Mouse (Mus musculus) limb, embryonic 12.5 days (tissue): ENCODE measurements at regions not wholly inside any gene's neighbourhood (a gene's known extent, or its start where the extent isn't known, plus 50 kb on each side); places are given as distances from the start of the nearest gene placed in this dataset.

Experiments used
- ATAC-seq: fragments of 200-750 bp; cut with Nextera tagmentation; 2 replicates; pipeline ENCODE4 v1.8.0; 2017; ENCODE audit warnings: low read depth, moderate TSS enrichment; ENCODE audit not compliant: insufficient number of reproducible peaks, insufficient read depth, low FRiP score, low TSS enrichment
- H3K27ac ChIP-seq: fragments of 300-500 bp; sonication (generic); 2 replicates; pipeline ENCODE4 v1.5.1; 2016; ENCODE audit warnings: mild to moderate bottlenecking, moderate library complexity
- H3K27me3 ChIP-seq: fragments of 300-500 bp; sonication (generic); 2 replicates; pipeline ENCODE4 v1.6.1; 2016; ENCODE audit warnings: mild to moderate bottlenecking, moderate library complexity
- H3K36me3 ChIP-seq: fragments of 300-500 bp; sonication (generic); 2 replicates; pipeline ENCODE4 v1.6.1; 2016; ENCODE audit warnings: mild to moderate bottlenecking, moderate library complexity
- H3K4me1 ChIP-seq: fragments of 300-500 bp; sonication (generic); replicated peaks from 2 replicates; pipeline ENCODE4 v1.6.1; 2016
- H3K4me2 ChIP-seq: fragments of 300-500 bp; sonication (generic); 2 replicates; pipeline ENCODE4 v1.6.1; 2016; ENCODE audit warnings: mild to moderate bottlenecking, moderate library complexity
- H3K4me3 ChIP-seq: fragments of 300-500 bp; sonication (generic); replicated peaks from 2 replicates; pipeline ENCODE4 v1.5.1; 2016; ENCODE audit warnings: mild to moderate bottlenecking
- H3K9ac ChIP-seq: fragments of 300-500 bp; sonication (generic); replicated peaks from 2 replicates; pipeline ENCODE4 v1.6.1; 2016; ENCODE audit warnings: mild to moderate bottlenecking, moderate library complexity
- H3K9me3 ChIP-seq: fragments of 300-500 bp; sonication (generic); 2 replicates; pipeline ENCODE4 v1.6.1; 2016; ENCODE audit warnings: mild to moderate bottlenecking, moderate library complexity
- WGBS: fragments of 180-500 bp; shearing (Covaris S2); methylation state at CpG from one replicate; pipeline ENCODE4 v1.1.7; 2016; 5-methylcytosine and 5-hydroxymethylcytosine counted together

DNA sequence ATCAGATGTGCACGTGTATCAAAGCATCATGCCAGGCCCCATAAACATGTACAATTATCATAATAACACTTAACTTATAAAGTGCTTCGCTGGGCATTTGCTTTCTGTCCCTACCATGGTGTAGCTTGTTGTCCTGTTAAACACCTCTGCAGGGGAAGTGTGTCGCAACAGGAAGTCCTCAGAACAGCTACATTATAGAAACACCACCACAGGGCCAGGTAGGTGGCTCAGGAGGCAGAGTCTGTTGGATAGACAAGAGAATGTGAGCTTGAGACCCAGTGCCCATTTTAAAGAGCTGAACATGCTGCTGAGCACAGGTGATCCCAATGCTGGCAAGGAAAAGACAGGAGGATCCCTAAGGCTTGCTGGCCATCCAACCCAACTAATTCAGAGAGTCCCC, 361.9 kb upstream of the Maf start:
- ATAC-seq = no peak
- 92% methylated on average over 3 of the region's 3 CpGs for WGBS

DNA sequence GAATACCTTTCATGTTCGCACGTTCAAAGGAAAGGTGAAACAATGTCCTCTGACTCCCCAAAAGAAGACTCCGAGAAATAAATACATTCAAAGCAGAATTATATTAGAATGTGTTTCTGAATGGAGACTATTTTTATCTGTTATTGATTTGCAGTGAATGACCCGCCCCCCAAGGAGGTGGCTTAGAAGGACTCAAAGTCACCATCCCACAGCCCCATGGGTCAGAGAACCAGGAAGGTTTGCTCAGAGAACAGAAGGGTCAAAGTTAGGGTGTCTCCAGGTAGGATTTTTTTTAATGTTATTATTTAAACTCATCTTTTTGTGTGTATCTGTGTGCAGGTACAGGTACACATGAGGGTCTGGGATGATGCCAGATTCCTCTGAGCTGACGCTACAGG, 360.4 kb upstream of the Maf start:
- 88% methylated on average over 5 of the region's 5 CpGs for WGBS
- Histone ChIP-seq H3K36me3 (no peaks in the 10 kb centered on the region), H3K27ac (no peak overlapping the region), H3K4me1 (no peaks in the 10 kb centered on the region), H3K4me2 (no peak overlapping the region), H3K9me3 (no peaks in the 10 kb centered on the region), H3K27me3 (no peaks in the 10 kb centered on the region), H3K9ac (no peak overlapping the region), H3K4me3 (no peak overlapping the region)
- no peak for ATAC-seq

More for the DNA sequence above, 361.9 kb upstream of the Maf start:
- Histone ChIP-seq H3K9ac (no peak overlapping the region), H3K4me1 (no peaks in the 10 kb centered on the region), H3K4me2 (no peak overlapping the region), H3K27me3 (no peaks in the 10 kb centered on the region), H3K27ac (no peak overlapping the region), H3K9me3 (no peaks in the 10 kb centered on the region), H3K4me3 (no peak overlapping the region), H3K36me3 (no peaks in the 10 kb centered on the region)

DNA sequence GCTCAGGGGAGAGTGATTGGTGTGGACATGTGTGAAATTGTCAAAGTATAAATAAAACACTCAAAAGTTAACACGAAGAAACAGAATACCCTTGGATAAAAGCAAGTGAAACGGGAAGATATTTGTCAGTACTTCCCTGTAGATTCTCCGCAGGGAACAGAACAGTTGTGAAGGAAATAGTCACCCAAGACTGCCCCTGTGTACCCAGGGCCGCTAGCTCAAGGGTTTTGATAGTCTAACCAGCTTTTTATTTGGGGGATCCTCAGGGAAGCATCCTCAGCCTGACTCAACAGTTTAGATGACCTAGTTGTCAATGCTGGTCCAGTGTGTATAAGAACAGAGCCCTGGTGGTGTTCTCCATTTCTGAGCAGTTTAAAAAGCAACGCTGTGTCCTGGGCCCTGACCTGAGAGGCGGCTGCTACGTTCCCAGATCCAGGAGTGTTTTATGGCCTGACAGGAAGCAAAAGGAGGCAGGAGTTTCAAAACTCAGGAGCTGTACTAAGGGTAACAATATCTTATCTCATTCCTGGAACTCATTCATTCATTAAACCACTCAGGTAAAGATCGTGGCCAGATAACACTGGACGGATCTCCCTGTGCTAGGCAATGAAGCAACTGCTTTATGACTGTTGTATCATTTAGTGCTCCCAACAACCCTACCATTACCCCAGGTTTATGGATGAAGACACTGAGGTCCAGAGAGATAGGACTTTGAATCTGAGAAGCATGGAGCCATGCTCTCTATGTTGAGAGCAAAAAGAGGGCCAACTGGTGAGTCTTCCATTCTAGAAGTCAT, 359.8 kb upstream of the Maf start:
- no peaks in the 10 kb centered on the region for H3K9me3 ChIP-seq
- H3K9ac ChIP-seq = no peak overlapping the region
- H3K4me3 ChIP-seq = no peak overlapping the region
- no peak for ATAC-seq
- no peaks in the 10 kb centered on the region for H3K27me3 ChIP-seq
- H3K4me1 ChIP-seq = no peaks in the 10 kb centered on the region
- H3K4me2 ChIP-seq = no peak overlapping the region
- H3K27ac ChIP-seq = no peak overlapping the region
- H3K36me3 ChIP-seq = no peaks in the 10 kb centered on the region
- WGBS = 64% methylated on average over 9 of the region's 9 CpGs

DNA sequence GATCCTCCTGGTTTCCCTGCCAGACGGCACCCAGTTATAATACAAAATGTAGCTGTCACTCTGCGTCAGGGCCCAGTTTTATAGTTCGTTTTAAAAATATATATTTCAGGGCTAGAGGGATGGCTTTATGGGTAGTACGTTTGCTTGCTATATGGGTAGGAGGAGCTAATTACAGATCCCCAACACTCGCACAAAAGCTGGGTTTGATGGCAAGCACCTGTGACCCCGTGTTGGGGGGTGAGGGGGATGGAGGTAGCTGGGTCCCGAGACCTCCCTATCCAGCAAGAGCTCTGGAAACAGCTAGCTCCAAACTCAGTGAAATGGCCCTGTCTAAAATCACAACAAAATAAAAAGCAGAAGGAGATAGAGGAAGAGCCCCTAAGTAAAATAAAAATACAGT, 358.3 kb upstream of the Maf start:
- Histone ChIP-seq H3K9ac (no peak overlapping the region), H3K4me1 (no peaks in the 10 kb centered on the region), H3K27ac (no peak overlapping the region), H3K27me3 (no peaks in the 10 kb centered on the region), H3K36me3 (no peaks in the 10 kb centered on the region), H3K9me3 (no peaks in the 10 kb centered on the region), H3K4me2 (no peak overlapping the region), H3K4me3 (no peak overlapping the region)
- no peak for ATAC-seq
- 72% methylated on average over 7 of the region's 7 CpGs for WGBS

DNA sequence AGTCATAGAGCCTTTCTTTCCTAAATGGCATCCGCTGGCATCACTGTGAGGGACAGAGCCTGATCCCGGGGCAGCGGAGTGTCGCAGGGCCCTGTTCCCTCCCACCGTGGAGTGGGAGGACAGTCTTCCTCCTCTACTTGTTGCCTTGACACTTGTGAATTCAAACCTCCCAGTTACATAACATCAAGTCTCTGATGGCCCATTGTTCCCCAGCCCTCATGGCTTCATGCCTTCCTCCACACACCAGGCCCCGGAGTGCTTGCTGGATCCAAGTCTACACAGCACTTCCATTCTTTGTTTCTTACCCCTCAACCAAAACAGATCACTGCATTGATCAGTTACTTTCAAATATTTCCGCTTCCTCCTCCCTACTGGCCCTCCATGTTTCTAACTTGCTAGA, 357.7 kb upstream of the Maf start:
- H3K27me3 ChIP-seq = no peaks in the 10 kb centered on the region
- no peak overlapping the region for H3K9ac ChIP-seq
- H3K4me3 ChIP-seq = no peak overlapping the region
- 93% methylated on average over 7 of the region's 7 CpGs for WGBS
- no peaks in the 10 kb centered on the region for H3K36me3 ChIP-seq
- no peaks in the 10 kb centered on the region for H3K4me1 ChIP-seq
- H3K27ac ChIP-seq = no peak overlapping the region
- H3K4me2 ChIP-seq = no peak overlapping the region
- no peak for ATAC-seq
- no peaks in the 10 kb centered on the region for H3K9me3 ChIP-seq

DNA sequence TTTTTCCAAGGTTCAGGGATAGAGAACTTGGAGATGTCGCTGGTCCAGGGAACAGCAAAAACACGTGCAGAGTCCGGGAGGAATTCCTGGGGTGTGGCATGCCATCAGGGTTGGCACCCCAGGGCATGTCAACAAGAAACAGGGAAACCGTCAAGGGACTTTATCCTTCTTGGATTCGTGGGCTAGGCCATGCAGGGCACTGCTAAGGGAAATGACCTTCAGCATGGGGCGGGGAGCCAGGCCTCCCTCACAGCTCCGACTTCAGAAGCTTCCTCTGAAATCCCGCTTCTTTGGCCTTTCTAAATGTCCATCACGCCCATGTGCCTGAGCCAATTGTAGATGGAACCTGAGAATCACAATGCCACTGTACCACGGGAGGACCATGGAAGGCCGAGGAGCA, 357.0 kb upstream of the Maf start:
- no peak overlapping the region for H3K9ac ChIP-seq
- no peak for ATAC-seq
- WGBS = 83% methylated on average over 11 of the region's 11 CpGs
- no peak overlapping the region for H3K4me2 ChIP-seq
- no peaks in the 10 kb centered on the region for H3K36me3 ChIP-seq
- H3K4me1 ChIP-seq = no peaks in the 10 kb centered on the region
- no peaks in the 10 kb centered on the region for H3K27me3 ChIP-seq
- no peaks in the 10 kb centered on the region for H3K9me3 ChIP-seq
- no peak overlapping the region for H3K27ac ChIP-seq
- no peak overlapping the region for H3K4me3 ChIP-seq

DNA sequence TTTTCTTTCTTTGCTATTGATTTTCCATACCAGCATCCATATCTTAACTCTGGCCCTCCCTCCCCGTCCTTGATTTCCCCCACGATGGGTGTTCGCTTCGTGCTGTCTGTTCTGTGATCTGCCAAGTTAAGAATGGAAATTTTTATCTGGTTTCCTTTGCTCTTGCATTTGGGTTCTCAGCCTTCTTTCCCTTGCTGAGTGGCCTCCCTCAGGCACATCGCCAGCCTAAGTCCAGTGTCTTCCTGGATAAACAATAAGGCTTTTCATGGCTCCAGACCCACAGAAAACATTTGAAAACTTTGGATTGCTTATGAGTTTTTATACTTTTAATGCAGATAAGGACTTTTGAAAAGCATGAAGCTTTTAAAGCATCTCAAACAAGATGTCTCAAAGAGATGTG, 355.9 kb upstream of the Maf start:
- H3K9me3 ChIP-seq = no peaks in the 10 kb centered on the region
- H3K4me3 ChIP-seq = no peak overlapping the region
- H3K4me1 ChIP-seq = no peaks in the 10 kb centered on the region
- no peak overlapping the region for H3K9ac ChIP-seq
- ATAC-seq = no peak
- WGBS = 95% methylated on average over 5 of the region's 5 CpGs
- H3K36me3 ChIP-seq = no peaks in the 10 kb centered on the region
- no peaks in the 10 kb centered on the region for H3K27me3 ChIP-seq
- H3K27ac ChIP-seq = no peak overlapping the region
- no peak overlapping the region for H3K4me2 ChIP-seq

DNA sequence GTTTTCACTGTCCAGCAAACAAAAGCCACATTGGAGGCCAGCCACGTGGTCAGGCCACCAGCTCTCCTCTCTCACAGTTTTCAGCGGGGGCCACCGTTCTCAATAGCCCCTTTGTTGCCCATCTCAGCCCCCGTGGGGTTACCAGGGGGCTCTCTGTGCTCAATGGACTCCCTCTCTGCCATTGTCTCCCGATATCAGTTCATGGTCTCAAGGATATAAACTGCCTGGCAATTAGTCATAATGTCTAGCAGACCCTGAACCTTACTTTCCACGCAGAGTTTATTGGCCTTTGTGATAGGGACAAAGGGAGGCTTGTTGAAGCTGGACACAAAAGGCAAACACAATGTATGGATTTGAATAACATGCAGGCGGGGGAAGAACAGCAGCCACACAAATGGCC, 345.9 kb upstream of the Maf start:
- Histone ChIP-seq H3K27me3 (no peaks in the 10 kb centered on the region), H3K27ac (no peak overlapping the region), H3K9me3 (no peaks in the 10 kb centered on the region), H3K36me3 (no peaks in the 10 kb centered on the region), H3K4me2 (no peak overlapping the region), H3K9ac (no peak overlapping the region), H3K4me3 (no peak overlapping the region), H3K4me1 (peaks cover 6% of the 10 kb centered on the region; the same call in 1 of the 2 replicates)
- ATAC-seq = no peak
- WGBS = 69% methylated on average over 7 of the region's 7 CpGs

DNA sequence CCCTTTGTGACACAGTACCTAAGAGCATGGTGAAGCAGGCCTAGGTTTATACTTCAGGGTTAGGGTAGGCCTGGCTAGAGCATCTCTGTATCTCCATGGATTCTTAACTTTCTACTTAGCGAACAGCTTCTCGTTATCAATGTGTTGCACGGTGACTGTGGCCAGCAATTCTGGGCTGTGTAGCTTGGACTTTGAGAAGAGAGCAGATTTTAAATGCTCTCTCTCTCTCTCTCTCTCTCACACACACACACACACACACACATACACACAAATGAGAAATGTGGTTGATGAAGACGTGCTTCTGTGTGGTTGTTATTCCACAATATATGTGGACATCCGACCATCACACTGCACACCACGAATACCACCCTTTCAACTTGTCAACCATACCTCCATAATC, 345.4 kb upstream of the Maf start:
- H3K9ac ChIP-seq = no peak overlapping the region
- no peak overlapping the region for H3K4me2 ChIP-seq
- H3K36me3 ChIP-seq = no peaks in the 10 kb centered on the region
- no peaks in the 10 kb centered on the region for H3K27me3 ChIP-seq
- H3K4me1 ChIP-seq = peaks cover 6% of the 10 kb centered on the region; the same call in 1 of the 2 replicates
- no peak for ATAC-seq
- H3K27ac ChIP-seq = no peak overlapping the region
- no peaks in the 10 kb centered on the region for H3K9me3 ChIP-seq
- 85% methylated on average over 6 of the region's 6 CpGs for WGBS
- H3K4me3 ChIP-seq = no peak overlapping the region

DNA sequence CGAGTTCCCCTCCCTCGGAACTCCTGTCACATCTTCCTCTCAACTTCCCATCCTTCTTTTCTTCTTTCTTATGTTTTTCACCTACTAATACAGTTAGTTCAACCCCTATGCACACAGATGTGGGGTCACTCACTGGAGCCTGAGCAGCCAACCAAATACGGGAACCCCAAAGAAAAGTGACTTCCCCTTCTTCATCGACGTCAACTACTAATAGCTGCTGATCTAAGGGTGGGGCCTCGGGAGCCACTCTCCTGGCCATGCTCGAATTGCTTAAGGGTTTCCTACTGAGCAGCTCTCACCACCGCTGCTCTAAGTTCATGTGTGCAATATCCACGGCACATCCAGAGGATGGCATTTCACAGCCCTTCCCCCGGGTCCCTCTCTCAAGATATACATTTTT, 340.9 kb upstream of the Maf start:
- Histone ChIP-seq H3K9me3 (no peaks in the 10 kb centered on the region), H3K4me1 (peaks cover 3% of the 10 kb centered on the region; the same call in 1 of the 2 replicates), H3K36me3 (no peaks in the 10 kb centered on the region), H3K27me3 (no peaks in the 10 kb centered on the region), H3K4me2 (no peak overlapping the region), H3K4me3 (no peak overlapping the region), H3K27ac (no peak overlapping the region), H3K9ac (no peak overlapping the region)
- no peak for ATAC-seq
- 79% methylated on average over 10 of the region's 10 CpGs for WGBS

DNA sequence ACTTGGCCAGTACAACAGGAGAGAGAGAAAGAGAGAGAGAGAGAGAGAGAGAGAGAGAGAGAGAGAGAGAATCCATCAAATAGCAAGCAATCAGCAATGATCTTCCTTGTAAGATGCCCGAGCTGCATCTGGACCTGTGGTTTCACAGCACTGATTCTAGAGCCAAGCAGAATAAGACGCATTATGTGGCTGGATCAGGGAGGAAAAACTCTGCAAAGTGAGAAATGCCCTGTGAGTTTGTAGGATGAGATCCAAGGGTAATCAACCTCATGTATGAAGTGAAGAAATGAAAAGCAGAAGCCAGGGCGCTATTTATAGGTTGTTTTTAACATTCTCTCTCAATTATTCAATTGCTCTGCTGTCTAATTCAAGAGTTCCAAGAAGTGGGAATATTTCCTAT, 339.3 kb upstream of the Maf start:
- H3K27me3 ChIP-seq = no peaks in the 10 kb centered on the region
- no peaks in the 10 kb centered on the region for H3K9me3 ChIP-seq
- ATAC-seq = no peak
- H3K4me1 ChIP-seq = no peaks in the 10 kb centered on the region
- H3K9ac ChIP-seq = no peak overlapping the region
- no peak overlapping the region for H3K4me3 ChIP-seq
- H3K4me2 ChIP-seq = no peak overlapping the region
- H3K27ac ChIP-seq = no peak overlapping the region
- 75% methylated on average over 3 of the region's 3 CpGs for WGBS
- H3K36me3 ChIP-seq = no peaks in the 10 kb centered on the region

DNA sequence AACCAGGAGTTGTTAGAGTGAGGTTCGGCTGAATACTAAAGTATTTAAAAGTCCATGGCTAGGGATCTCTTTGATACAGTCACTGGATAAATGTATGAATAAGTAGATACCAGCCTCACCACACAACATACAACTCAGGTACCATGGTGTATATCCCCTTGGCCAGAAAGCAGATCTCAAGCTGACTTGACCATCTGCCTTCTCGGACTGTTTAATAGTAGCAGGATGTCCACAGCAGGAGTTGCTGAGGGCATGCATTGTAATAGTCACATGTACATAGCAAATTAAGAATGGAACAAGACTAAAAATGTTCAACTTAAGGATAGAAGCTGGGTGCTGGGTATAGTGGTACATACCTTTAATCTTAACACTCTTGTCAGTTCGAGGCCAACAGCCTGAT, 337.9 kb upstream of the Maf start:
- Histone ChIP-seq H3K9ac (no peak overlapping the region), H3K4me2 (no peak overlapping the region), H3K27me3 (no peaks in the 10 kb centered on the region), H3K36me3 (no peaks in the 10 kb centered on the region), H3K4me3 (no peak overlapping the region), H3K9me3 (no peaks in the 10 kb centered on the region), H3K27ac (no peak overlapping the region), H3K4me1 (no peaks in the 10 kb centered on the region)
- ATAC-seq = no peak
- 86% methylated on average over 3 of the region's 3 CpGs for WGBS
